Mouse (Mus musculus) lung, postnatal 25 days (tissue): Measurements from ENCODE around the gene Hnrnpul1.

Experiments used
- DNase-seq: peaks from one replicate; pipeline ENCODE4 v3.0.0; 2022; ENCODE audit warnings: low spot score

Gene Hnrnpul1

GRCm38 (mm10) chr7:25689603-25690021, 64.9 kb downstream of the Hnrnpul1 start:
- no peak for DNase-seq

DNA sequence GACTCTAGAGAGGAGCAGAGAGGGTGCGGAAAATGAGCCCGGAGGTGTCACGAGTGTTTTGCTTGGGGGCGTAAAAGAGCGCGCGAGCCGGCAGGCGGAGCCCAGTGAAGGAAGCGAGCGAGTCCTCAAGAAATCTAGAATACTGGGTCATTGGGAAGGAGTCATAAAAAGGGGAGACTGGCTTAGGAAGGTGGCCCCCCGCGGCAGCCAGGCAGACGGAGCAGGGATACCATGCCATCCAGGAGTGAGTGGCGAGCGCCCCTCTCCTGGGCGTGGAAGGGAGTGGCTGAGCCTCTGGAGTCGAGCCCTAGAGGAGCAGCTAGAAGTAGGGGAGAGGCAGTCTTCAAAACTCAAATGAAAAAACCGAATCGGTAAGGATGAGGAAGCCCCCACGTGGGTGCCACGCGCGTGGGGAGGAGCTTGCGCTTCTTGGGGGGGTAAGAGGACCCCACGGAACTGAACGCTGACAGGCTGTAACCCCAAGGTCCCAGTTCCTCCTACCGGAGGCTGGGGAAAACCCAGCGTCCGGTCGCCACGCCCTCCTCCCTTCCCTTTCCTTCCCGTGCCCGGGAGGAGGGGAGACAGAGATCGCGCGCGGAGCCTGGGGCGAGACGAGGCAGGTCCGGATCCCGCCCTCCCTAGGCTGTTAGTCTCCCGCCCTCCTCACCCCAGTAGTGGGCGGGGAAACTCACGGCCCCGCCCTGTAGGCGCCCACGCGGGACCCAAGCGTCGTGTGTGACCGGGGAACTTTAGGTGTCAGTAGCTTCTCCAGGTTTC, 65.6 kb downstream of the Hnrnpul1 start:
- DNase-seq: peak; percentile 86

- DNase-seq: peak; percentile 71
These were observed 66.7 kb downstream of the Hnrnpul1 start for GRCm38 (mm10) chr7:25687811-25688401.

GRCm38 (mm10) chr7:25686680-25687531, 67.7 kb downstream of the Hnrnpul1 start, which contains the start of gene Tgfb1:
Gene Tgfb1 (plus strand): TSS chr7:25687002.
- peak; percentile 86 for DNase-seq

GRCm38 (mm10) chr7:25685926-25686470, 68.6 kb downstream of the Hnrnpul1 start:
- no peak for DNase-seq

DNA sequence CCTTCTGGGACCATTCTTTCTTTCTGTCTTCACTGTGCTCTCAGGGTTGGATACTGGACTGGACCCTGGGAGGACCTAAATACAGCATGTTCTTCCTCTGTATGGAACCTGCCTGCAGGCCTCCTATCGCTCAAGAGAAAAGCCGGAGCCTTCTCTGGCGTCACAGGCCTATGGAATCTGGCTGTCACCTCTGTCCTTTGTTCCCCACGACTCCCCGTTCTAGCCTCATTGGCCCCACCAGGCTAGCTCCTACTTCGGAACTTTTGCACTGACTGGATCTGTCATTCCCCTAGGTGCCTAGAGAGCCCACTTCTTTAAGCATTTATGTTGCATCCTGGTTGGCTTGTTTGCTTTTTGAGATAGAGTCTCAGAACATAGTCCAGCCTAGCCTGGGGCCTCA, 69.9 kb downstream of the Hnrnpul1 start:
- DNase-seq: no peak

DNA sequence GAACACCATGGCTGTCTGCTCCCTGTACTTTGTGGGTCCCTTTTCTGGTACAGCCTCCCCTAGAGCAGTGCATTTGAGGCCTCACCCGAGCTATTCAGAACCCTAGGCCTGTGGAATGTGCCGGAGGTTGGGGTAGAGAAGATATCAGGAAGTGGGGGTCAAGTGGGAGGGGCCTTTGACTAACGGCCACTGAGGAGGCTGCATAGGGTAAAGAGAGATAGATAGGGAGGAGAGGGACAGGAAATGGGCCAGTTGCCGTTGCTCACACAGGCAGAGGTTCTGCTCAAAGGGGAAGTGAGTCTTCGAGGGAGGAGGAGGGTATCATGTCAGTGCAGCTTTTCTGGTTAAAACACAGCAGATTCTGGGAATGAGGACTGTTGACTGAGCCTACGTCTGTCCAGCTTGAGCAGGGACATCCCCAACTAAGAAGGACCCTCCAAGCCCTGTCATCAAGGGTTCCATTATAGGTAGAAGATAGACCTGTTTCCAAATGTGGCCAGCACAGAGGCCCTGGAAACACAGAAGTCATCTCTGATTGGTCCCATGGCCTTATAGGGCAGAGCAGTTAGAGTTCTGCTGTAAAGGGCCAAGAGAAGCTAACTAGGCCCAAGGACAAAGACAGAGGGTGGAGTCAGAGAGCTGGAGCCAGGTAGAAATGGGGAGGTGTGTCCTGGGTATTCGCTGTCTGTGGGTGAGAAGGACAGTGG, 70.9 kb downstream of the Hnrnpul1 start:
- peak; percentile 58 for DNase-seq

- no peak for DNase-seq
These were observed 73.0 kb downstream of the Hnrnpul1 start for GRCm38 (mm10) chr7:25681341-25682231.

DNA sequence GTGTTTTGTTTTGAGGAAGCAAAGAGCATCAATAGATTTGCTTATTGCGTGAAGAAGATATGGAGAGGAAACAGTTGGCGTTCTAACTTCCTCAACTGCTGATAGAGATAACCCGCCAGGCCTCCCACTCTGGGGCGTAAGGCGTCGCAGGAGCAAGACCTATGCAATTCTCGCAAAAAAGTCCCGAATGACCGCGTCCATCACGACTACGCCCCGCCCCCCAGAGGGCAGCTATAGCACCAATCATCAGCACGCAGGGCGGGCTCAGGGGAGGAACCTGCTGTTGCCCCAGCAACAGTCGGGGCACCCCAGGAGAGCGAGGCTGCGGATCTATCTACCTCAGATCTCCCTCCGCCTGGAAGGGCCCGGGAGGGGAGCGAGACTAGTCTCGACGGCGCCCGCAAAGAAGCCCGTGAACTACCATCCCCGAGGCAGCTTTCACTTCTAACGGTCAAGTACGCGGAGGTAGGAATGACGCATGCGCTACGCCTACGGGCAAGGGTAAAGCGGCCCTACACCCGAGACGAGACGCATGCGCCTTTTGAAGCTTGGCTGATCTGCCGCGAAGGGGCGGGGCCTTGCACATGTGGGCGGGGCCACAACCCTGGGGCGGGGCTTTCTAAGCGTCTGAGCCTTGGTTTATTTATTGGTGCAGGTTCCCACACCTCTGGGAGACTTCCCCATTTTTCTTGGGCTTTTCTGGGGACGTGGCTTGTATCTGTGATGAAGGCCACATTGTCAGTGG, 73.9 kb downstream of the Hnrnpul1 start, which contains the start of gene B9d2:
Gene B9d2, plus strand, starts transcription at position 267 of the 745 bp plus-strand sequence.
- peak; percentile 96 for DNase-seq

DNA sequence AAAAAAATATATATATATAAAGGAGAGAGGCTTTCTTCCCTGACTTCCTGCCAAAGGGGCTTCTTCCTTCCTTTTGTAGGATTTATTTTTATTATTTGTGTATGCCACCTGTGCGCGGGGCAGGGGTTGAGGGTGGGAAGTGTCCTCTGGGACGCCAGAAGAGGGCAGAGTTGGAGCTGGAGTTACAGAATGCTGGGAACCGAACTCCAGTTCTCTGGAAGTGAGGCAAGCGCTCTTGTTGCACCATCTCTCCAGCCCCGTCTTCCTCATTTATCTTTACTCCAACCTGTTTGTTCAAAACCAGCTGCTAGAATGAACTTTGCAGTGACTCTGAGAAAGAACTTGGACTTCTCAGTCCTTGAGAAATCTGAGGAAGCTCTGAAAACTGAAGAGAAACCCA, 74.6 kb downstream of the Hnrnpul1 start:
- DNase-seq: peak; percentile 48

GRCm38 (mm10) chr7:25677013-25677412, 77.5 kb downstream of the Hnrnpul1 start:
- no peak for DNase-seq

DNA sequence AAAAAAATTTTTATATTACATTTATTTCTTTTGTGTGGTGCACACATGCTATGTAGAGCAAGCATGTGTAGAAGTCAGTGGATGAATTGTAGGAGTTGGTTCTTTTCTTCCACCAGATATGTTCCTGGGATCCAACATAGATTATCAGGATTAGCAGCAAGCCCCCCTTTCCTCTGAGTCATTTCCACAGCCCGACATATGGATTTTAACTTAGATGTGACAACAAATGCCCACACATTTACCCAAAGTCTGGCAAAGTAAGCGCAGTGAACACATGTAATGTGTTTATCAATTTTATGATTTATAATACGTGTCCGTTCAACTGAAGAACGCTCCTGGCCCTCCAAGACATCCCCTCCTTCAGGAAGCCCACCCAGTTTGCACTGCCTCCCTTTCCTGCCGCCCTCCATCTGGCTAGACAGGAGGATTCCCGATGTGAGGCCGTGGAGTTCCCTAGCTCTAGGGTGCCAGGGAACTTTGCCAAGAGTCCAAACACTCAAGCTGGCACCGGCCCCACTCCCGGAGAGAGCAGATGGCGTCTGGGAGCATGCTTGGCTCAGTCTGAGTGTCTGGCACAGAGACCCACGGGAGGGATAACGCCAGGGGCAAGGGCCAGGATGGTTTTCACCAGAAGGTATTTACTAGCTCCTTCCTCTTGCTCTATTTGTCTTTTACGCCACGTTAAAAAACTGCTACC, 78.3 kb downstream of the Hnrnpul1 start:
- peak; percentile 87 for DNase-seq

GRCm38 (mm10) chr7:25675405-25675804, 79.2 kb downstream of the Hnrnpul1 start:
- DNase-seq: no peak

GRCm38 (mm10) chr7:25674719-25675300, 79.7 kb downstream of the Hnrnpul1 start, which contains the start of gene Tmem91:
Gene Tmem91 (minus strand): TSS chr7:25675166.
- no peak for DNase-seq

- DNase-seq: no peak
These were observed 80.3 kb downstream of the Hnrnpul1 start for GRCm38 (mm10) chr7:25674297-25674696.

DNA sequence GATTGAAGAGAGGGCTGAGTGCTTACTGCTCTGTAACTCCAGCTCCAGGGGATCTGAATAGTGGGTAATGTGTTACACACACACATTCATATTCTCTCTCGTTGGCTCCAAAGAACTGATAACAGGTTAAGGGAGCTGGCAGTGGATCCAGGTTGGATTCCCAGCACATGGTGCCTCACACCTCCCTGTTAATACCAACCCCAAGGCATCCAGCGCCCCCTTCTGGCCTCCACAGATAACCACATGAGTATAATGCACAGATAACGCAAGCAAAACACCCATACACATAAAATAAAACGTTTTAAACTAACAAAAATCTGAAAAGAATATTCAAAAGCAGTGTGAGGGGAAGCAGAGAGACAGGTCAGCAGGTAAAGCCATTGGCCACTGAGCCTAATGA, 82.1 kb downstream of the Hnrnpul1 start:
- no peak for DNase-seq

DNA sequence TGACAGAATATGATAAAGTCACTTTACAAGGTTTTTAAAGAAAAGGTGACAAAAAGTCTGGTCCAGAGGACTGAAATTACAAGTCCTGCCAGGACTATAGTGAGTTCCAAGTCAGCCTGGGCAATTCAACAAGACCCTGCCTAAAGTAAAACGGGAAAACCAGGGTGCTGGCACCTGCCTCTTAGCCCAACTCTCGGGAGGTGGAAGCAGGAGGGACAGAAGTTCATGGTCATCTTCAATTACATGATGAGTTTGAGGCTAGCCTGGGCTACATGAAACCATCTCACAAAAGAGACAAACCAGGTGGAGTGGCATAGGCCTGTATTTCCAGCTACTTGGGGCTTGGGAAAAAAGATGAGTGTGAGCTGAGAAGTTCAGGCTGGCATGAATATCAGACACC, 82.9 kb downstream of the Hnrnpul1 start:
- DNase-seq: no peak
